Mouse (Mus musculus) natural killer cell, adult 2 months (primary cell): ENCODE data around the gene Zfp457.
A peak's percentile ranks its signal among the peaks of the same experiment; 100 is the strongest.
"Not testable (repeated sequence)": the region's sequence is repeated elsewhere in the genome, so short reads cannot be mapped to it uniquely, and the experiment has no call there.

Experiments used
- DNase-seq, 2 experiments: peaks; one replicate each; pipeline ENCODE4 v3.0.0; 2022; ENCODE audit warnings: low spot score in 2 of 2

Gene Zfp457

GRCm38 (mm10) chr13:67305822-67306672, at the start of gene Zfp457:
Gene Zfp457, minus strand, starts transcription at chr13:67306485.
- DNase-seq = peak; percentile 82 to 83

- no peak for DNase-seq
Measured at GRCm38 (mm10) chr13:67351854-67352253, 45.6 kb upstream of the Zfp457 start.

- DNase-seq = no peak
Measured at GRCm38 (mm10) chr13:67343422-67343821, 37.1 kb upstream of the Zfp457 start.

GRCm38 (mm10) chr13:67332877-67333276, 26.6 kb upstream of the Zfp457 start:
- DNase-seq = no peak

- DNase-seq = peak; percentile 78 to 81
Measured at GRCm38 (mm10) chr13:67332019-67332724, 25.9 kb upstream of the Zfp457 start, which contains the start of gene Zfp595. Gene Zfp595, minus strand, starts transcription at chr13:67332570.

- DNase-seq = no peak
Measured at GRCm38 (mm10) chr13:67306718-67307117, 433 bp upstream of the Zfp457 start.

- no peak for DNase-seq
Measured at GRCm38 (mm10) chr13:67278314-67278713, 28.0 kb downstream of the Zfp457 start, which contains the start of gene Zfp458. Gene Zfp458, minus strand, starts transcription at chr13:67278466.

- DNase-seq = not testable (repeated sequence)
Measured at GRCm38 (mm10) chr13:67269383-67270065, 36.8 kb downstream of the Zfp457 start.

- peak; percentile 75 to 76 for DNase-seq
Measured at GRCm38 (mm10) chr13:67268568-67269369, 37.5 kb downstream of the Zfp457 start.
